Mouse (Mus musculus) ZHBTc4 (cell line): ENCODE results near the gene Ovca2.

ENCODE experiments used
- DNase-seq: peaks from one replicate; pipeline ENCODE4 v3.0.0-alpha.2; 2011; ENCODE audit warnings: low read depth, low spot score

Gene Ovca2

GRCm38 (mm10) chr11:75126384-75126783 lies 52.3 kb downstream of the Ovca2 start:
- DNase-seq: no peak
